Mouse (Mus musculus) CD4-positive, CD25-positive, alpha-beta regulatory T cell, adult 4 months (primary cell): ENCODE data around the gene Mbd3l1. TPM values are rescaled to one million over a fixed set of nuclear protein-coding genes. Genes with fewer than 3 reads are reported as not detected.
A peak's percentile ranks its signal among the peaks of the same experiment; 100 is the strongest.

Experiments
- ATAC-seq: one replicate; pipeline ENCODE4 v1.8.0; 2017
- polyA plus RNA-seq, 2 experiments: library from polyadenylated mRNA; unstranded; fragments of 100-300 nt; shearing (Covaris generic); gene quantifications; one replicate each; pipeline ENCODE4 v1.2.1; 2017

Mbd3l1 gene
- not detected for polyA plus RNA-seq

- no peak for ATAC-seq
Observed at GRCm38 (mm10) chr9:18478168-18478567, at the start of gene Mbd3l1, which contains the start of gene Zfp558. Gene Mbd3l1 (plus strand): TSS chr9:18478359. Gene Zfp558 (minus strand): TSS chr9:18478268.

- no peak for ATAC-seq
Observed at GRCm38 (mm10) chr9:18430354-18430753, 47.8 kb upstream of the Mbd3l1 start, which contains the start of gene Mbd3l2. Gene Mbd3l2 (plus strand): TSS chr9:18430654.

- no peak for ATAC-seq
Observed at GRCm38 (mm10) chr9:18431687-18432086, 46.5 kb upstream of the Mbd3l1 start.

GRCm38 (mm10) chr9:18456520-18456919, 21.6 kb upstream of the Mbd3l1 start:
- no peak for ATAC-seq

- ATAC-seq, result no peak
Observed at GRCm38 (mm10) chr9:18467350-18467749, 10.8 kb upstream of the Mbd3l1 start.

- no peak for ATAC-seq
Observed at GRCm38 (mm10) chr9:18468005-18468404, 10.2 kb upstream of the Mbd3l1 start.

GRCm38 (mm10) chr9:18473324-18474128, 4.6 kb upstream of the Mbd3l1 start:
- ATAC-seq, result peak; percentile 98

GRCm38 (mm10) chr9:18508098-18508497, 29.9 kb downstream of the Mbd3l1 start:
- ATAC-seq, result no peak

Other genes with a start within 250 kb of the Mbd3l1 start
- gene Chordc1, start 186.2 kb upstream of the Mbd3l1 start, polyA plus RNA-seq, result 100 to 1,000 TPM; 109 to 134 TPM
- under 1 TPM in 1 of 2 experiments, not detected in 1; 0.55 TPM for gene Naalad2, start 75.4 kb upstream of the Mbd3l1 start, polyA plus RNA-seq
- gene Ubtfl1, start 73.9 kb upstream of the Mbd3l1 start, polyA plus RNA-seq, result under 1 TPM in 1 of 2 experiments, not detected in 1; 0.15 TPM
- not detected for gene Mbd3l2, start 47.7 kb upstream of the Mbd3l1 start, polyA plus RNA-seq
- gene Zfp558, start 91 bp upstream of the Mbd3l1 start, polyA plus RNA-seq, result 1 to 10 TPM; 2.3 to 2.7 TPM
- gene Muc16, start 196.2 kb downstream of the Mbd3l1 start, polyA plus RNA-seq, result 1 to 10 TPM in 1 of 2 experiments, under 1 TPM in 1; 0.78 to 1.6 TPM